Mouse (Mus musculus): ENCODE data around the gene Sirt4. TPM values are rescaled to one million over a fixed set of nuclear protein-coding genes. Genes with fewer than 3 reads are reported as not detected.
"Not testable (repeated sequence)": the region's sequence is repeated elsewhere in the genome, so short reads cannot be mapped to it uniquely, and the experiment has no call there.

The Sirt4 gene
- polyA plus RNA-seq, 2 experiments from 2014 or later = 10.4 to 14.9 TPM

GRCm38 (mm10) chr5:115470766-115471531, 13.6 kb downstream of the Sirt4 start:
- ATAC-seq = no peak

GRCm38 (mm10) chr5:115469791-115470190, 14.7 kb downstream of the Sirt4 start:
- ATAC-seq = no peak

- no peak for ATAC-seq
Observed at GRCm38 (mm10) chr5:115465642-115466420, 18.7 kb downstream of the Sirt4 start, which contains the start of gene Pla2g1b. Gene Pla2g1b, plus strand, starts transcription at chr5:115466262.

GRCm38 (mm10) chr5:115464408-115465115, 20.0 kb downstream of the Sirt4 start:
- ATAC-seq = no peak

GRCm38 (mm10) chr5:115458918-115459317, 25.6 kb downstream of the Sirt4 start:
- no peak for ATAC-seq

- no peak for ATAC-seq
Observed at GRCm38 (mm10) chr5:115455838-115456237, 28.7 kb downstream of the Sirt4 start.

GRCm38 (mm10) chr5:115454422-115455090, 30.0 kb downstream of the Sirt4 start:
- no peak for ATAC-seq

GRCm38 (mm10) chr5:115450410-115451317, 33.9 kb downstream of the Sirt4 start:
- ATAC-seq = no peak

GRCm38 (mm10) chr5:115449247-115449646, 35.3 kb downstream of the Sirt4 start:
- no peak for ATAC-seq

GRCm38 (mm10) chr5:115447108-115447507, 37.4 kb downstream of the Sirt4 start:
- no peak for ATAC-seq

GRCm38 (mm10) chr5:115444130-115444529, 40.4 kb downstream of the Sirt4 start:
- ATAC-seq = no peak

GRCm38 (mm10) chr5:115442663-115443062, 41.9 kb downstream of the Sirt4 start:
- ATAC-seq = not testable (repeated sequence)

GRCm38 (mm10) chr5:115441205-115441849, 43.2 kb downstream of the Sirt4 start:
- no peak for ATAC-seq

GRCm38 (mm10) chr5:115438667-115439066, 45.9 kb downstream of the Sirt4 start:
- ATAC-seq = no peak

GRCm38 (mm10) chr5:115437945-115438315, 46.6 kb downstream of the Sirt4 start:
- ATAC-seq = no peak

- no peak for ATAC-seq
Observed at GRCm38 (mm10) chr5:115437242-115437944, 47.1 kb downstream of the Sirt4 start.

- no peak for ATAC-seq
Observed at GRCm38 (mm10) chr5:115436421-115437124, 48.0 kb downstream of the Sirt4 start.

- no peak for ATAC-seq
Observed at GRCm38 (mm10) chr5:115435755-115436379, 48.7 kb downstream of the Sirt4 start.

Measured in activated CD4-positive, CD25-positive, alpha-beta regulatory T cell, adult 4 months (primary cell).